19 mouse cellular contexts compared by ENCODE assay signal in the genomic region with DNA sequence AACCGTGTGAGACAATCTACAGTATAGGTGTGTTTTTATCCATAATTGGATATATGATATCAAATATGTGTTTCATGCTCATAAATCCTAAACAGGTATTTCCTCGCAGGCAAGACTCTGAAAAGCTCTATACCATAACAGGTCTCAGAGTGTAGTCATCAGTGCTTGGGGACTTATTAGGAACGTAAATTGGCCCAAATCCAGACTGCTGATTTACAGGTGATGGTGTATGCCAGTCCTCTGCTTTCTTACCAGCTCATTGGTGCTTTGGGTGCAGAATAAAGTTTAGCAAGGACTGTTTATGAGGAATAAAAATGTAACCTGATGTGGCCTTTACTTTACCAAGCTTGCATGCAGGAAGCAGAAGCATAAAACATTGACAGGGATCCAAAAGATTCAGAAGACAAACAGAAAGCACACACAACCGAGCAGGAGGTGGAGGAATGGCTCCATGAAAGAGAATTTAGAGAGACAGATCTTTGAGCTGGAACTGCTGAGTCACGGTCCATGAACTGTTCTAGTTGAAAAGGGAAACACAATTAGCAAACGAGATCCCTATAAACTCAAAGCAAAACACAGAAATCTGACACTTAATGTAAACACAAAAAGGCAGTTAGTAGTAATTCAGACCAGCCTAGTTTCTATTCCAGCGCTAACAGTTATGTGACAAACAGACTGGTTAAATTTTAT.
DNase-seq lines count a peak whose midpoint lies in the region; ATAC-seq and TF ChIP-seq lines count a peak whose summit lies in the region.
"Had no signal": no experiment of that assay in that cellular context is flagged by ENCODE, and none has a peak within 500 bp of the region (broad histone marks: within the 10 kb centered on the region; RNA-seq: fewer than 3 reads in every experiment).

No protein-coding gene starts in this region.

- DNase-seq in kidney, adult 2 months, result peak; percentile 21
- DNase-seq in kidney, adult 11 months, result no peak
- DNase-seq in right cerebral cortex, adult 2 months (ENCODE audit: low spot score in 2 of 2), result peak; percentile 8 to 13
- no peak for DNase-seq in right cerebral cortex, postnatal 36 days (ENCODE audit: low spot score in 2 of 2)
- DNase-seq in telencephalon, adult 2 months (ENCODE audit: low read depth, low spot score), result peak; percentile 29
- no peak for DNase-seq in adrenal gland, postnatal 10 days
- DNase-seq in cerebellum, adult 18-20 months, result no peak
- DNase-seq: cerebellum, adult 11-12 months; gastrocnemius, adult 2 months; heart, postnatal 14 days; right cerebral cortex, postnatal 14 days; thymus, adult 2 months had no signal

- H3K9me3 ChIP-seq in kidney, embryonic 15.5 days (replicated peaks), result no peaks in the 10 kb centered on the region
- H3K9me3 ChIP-seq: embryonic facial prominence, embryonic 15.5 days; G1E; limb, embryonic 15.5 days had no signal

- no peaks in the 10 kb centered on the region for H3K36me3 ChIP-seq in kidney, adult 2 months (ENCODE audit: control insufficient read depth, insufficient read depth, low read length)
- no peaks in the 10 kb centered on the region for H3K36me3 ChIP-seq in kidney, embryonic 15.5 days
- H3K36me3 ChIP-seq: embryonic facial prominence, embryonic 15.5 days; G1E; limb, embryonic 15.5 days had no signal

- TF ChIP-seq CTCF in kidney, adult 2 months (conservative IDR thresholded peaks at IDR 0.05; ENCODE audit: insufficient read depth, insufficient read length, low read depth, low read length), result no peak

- H3K4me2 ChIP-seq in kidney, embryonic 15.5 days, result peak overlapping the region; percentile 16; the same call in 1 of the 2 replicates
- H3K4me2 ChIP-seq: embryonic facial prominence, embryonic 15.5 days; limb, embryonic 15.5 days had no signal

- no peak overlapping the region for H3K4me3 ChIP-seq in kidney, adult 2 months (ENCODE audit: insufficient read depth, low read depth, low read length)
- no peak overlapping the region for H3K4me3 ChIP-seq in kidney, embryonic 15.5 days (replicated peaks)
- H3K4me3 ChIP-seq: embryonic facial prominence, embryonic 15.5 days; gastrocnemius, adult 2 months; limb, embryonic 15.5 days had no signal

- TF ChIP-seq POLR2A in kidney, adult 2 months (IDR thresholded peaks at IDR 0.05; ENCODE audit: low read depth, low read length), result no peak

- H3K4me1 ChIP-seq in kidney, adult 2 months (ENCODE audit: control insufficient read depth, insufficient read depth, low read length), result 0 out of 2 replicates have a peak, but pooled peaks cover 3% of the 10 kb centered on the region
- 0 out of 2 replicates have a peak, but pooled peaks cover 3% of the 10 kb centered on the region for H3K4me1 ChIP-seq in kidney, embryonic 15.5 days
- H3K4me1 ChIP-seq: embryonic facial prominence, embryonic 15.5 days; limb, embryonic 15.5 days had no signal

- H3K27ac ChIP-seq in kidney, adult 2 months (ENCODE audit: insufficient read depth, low read depth, low read length), result no peak overlapping the region
- H3K27ac ChIP-seq in kidney, embryonic 15.5 days, result peak overlapping the region; percentile 45; the same call in 1 of the 2 replicates
- H3K27ac ChIP-seq: embryonic facial prominence, embryonic 15.5 days; gastrocnemius, adult 2 months; limb, embryonic 15.5 days had no signal

- ATAC-seq in kidney, embryonic 15.5 days (replicated peaks; ENCODE audit: low FRiP score), result peak; percentile 94
- ATAC-seq: activated CD4-positive, CD25-positive, alpha-beta regulatory T cell, adult 4 months; forebrain, embryonic 14.5 days; lung, postnatal 0 days had no signal

- 28% methylated on average over 7 of the region's 7 CpGs for WGBS in kidney, adult 2 months
- WGBS in kidney, embryonic 15.5 days, result 26% methylated on average over 7 of the region's 7 CpGs

- no peaks in the 10 kb centered on the region for H3K27me3 ChIP-seq in kidney, adult 2 months (replicated peaks; ENCODE audit: control insufficient read depth, insufficient read depth, low read length)
- H3K27me3 ChIP-seq in kidney, embryonic 15.5 days, result no peaks in the 10 kb centered on the region
- H3K27me3 ChIP-seq: embryonic facial prominence, embryonic 15.5 days; limb, embryonic 15.5 days had no signal

- no peak overlapping the region for H3K9ac ChIP-seq in kidney, embryonic 15.5 days
- H3K9ac ChIP-seq: embryonic facial prominence, embryonic 15.5 days; limb, embryonic 15.5 days had no signal

Comparison
In these comparisons a context has a peak if more than half of its experiments do, and no peak if none do; other contexts are left out.
1. DNase-seq: peak in kidney, adult 2 months (single experiment), right cerebral cortex, adult 2 months (2 of 2) and telencephalon, adult 2 months (single experiment); none in kidney, adult 11 months (single experiment), right cerebral cortex, postnatal 36 days (0 of 2), adrenal gland, postnatal 10 days (single experiment) and cerebellum, adult 18-20 months (0 of 2).